Mouse (Mus musculus) hindbrain, embryonic 13.5 days (tissue): ENCODE measurements around the gene Sgpp2. TPM values are rescaled to one million over a fixed set of nuclear protein-coding genes. Genes with fewer than 3 reads are reported as not detected.

Experiments used
- ATAC-seq: fragments of 200-750 bp; cut with Nextera tagmentation; 2 replicates; pipeline ENCODE4 v1.8.0; 2017; ENCODE audit warnings: moderate TSS enrichment; ENCODE audit not compliant: low FRiP score
- H3K27ac ChIP-seq: fragments of 300-500 bp; sonication (generic); 2 replicates; pipeline ENCODE4 v1.5.1; 2015; ENCODE audit warnings: inconsistent platforms, mild to moderate bottlenecking, moderate library complexity
- H3K27me3 ChIP-seq: fragments of 300-500 bp; sonication (generic); 2 replicates; pipeline ENCODE4 v1.6.1; 2015; ENCODE audit warnings: mild to moderate bottlenecking, inconsistent platforms
- H3K36me3 ChIP-seq: fragments of 300-500 bp; sonication (generic); 2 replicates; pipeline ENCODE4 v1.6.1; 2015; ENCODE audit warnings: mild to moderate bottlenecking, inconsistent platforms
- H3K4me1 ChIP-seq: fragments of 300-500 bp; sonication (generic); replicated peaks from 2 replicates; pipeline ENCODE4 v1.6.1; 2015; ENCODE audit warnings: inconsistent platforms
- H3K4me2 ChIP-seq: fragments of 300-500 bp; sonication (generic); 2 replicates; pipeline ENCODE4 v1.6.1; 2015; ENCODE audit warnings: inconsistent platforms, mild to moderate bottlenecking, moderate library complexity
- H3K4me3 ChIP-seq: fragments of 300-500 bp; sonication (generic); 2 replicates; pipeline ENCODE4 v1.5.1; 2015; ENCODE audit warnings: mild to moderate bottlenecking, inconsistent platforms
- H3K9ac ChIP-seq: fragments of 300-500 bp; sonication (generic); 2 replicates; pipeline ENCODE4 v1.6.1; 2015; ENCODE audit warnings: mild to moderate bottlenecking, inconsistent platforms
- H3K9me3 ChIP-seq: fragments of 300-500 bp; sonication (generic); 2 replicates; pipeline ENCODE4 v1.6.1; 2016; ENCODE audit warnings: inconsistent platforms
- WGBS: fragments of 180-500 bp; shearing (Covaris S2); methylation state at CpG from one replicate; pipeline ENCODE4 v1.1.7; 2015; 5-methylcytosine and 5-hydroxymethylcytosine counted together
- polyA plus RNA-seq: library from polyadenylated mRNA; unstranded; fragments of >200 nt; fragmentation: Nextera tagmentation; extraction: Ambion mirVana; gene quantifications from 2 replicates; pipeline ENCODE4 v1.2.1, GENCODE M21; 2015

The Sgpp2 gene
- 1.2 and 2.0 TPM in 2 replicates for polyA plus RNA-seq

DNA sequence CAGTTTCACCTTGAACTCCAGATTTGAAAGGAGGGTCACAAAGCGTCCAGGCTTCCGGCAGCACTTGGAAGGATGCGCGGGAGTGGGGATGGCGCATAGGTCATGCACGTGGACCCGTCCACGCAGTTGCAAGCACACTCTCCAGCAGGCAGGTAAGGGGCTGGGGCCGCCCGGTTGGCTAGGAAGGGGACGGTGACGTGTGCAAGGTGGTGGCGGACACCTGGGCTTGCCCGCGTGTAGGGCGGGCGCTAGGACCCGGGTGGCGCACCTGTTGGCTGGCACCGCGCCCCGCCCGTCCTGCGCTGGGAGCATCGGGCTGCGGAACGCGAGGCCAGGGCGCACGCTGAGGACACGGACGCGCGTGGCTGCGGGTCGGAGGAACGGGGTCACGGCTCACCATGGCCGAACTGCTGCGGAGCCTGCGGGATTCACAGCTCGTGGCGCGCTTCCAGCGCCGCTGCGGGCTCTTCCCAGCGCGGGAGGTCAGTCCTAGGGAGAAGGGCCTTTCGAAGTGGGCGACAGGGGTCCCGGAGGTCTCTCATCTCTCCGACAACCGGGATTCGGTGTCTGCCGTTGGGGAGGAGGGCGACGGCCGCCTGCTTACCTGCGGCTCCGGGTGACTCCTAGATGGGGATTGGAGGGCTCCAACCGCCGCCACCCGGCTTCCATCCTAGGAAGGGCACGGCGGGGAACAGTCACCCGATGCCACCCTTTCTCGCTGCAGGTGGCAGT lies at the start of gene Sgpp2:
Gene Sgpp2 (plus strand): TSS at position 325 of the 732 bp plus-strand sequence.
- Histone ChIP-seq H3K4me2 (peak within 1 kb of the TSS; percentile 100), H3K27me3 (peaks cover 52% of the 10 kb centered on the region), H3K27ac (no peak within 1 kb of the TSS), H3K36me3 (no peaks in the 10 kb centered on the region), H3K9ac (peak within 1 kb of the TSS; percentile 57), H3K4me1 (peaks cover 21% of the 10 kb centered on the region), H3K4me3 (peak within 1 kb of the TSS; percentile 58), H3K9me3 (no peaks in the 10 kb centered on the region)
- peak; percentile 67 for ATAC-seq
- WGBS: under 1% methylated on average over 68 of the region's 68 CpGs

DNA sequence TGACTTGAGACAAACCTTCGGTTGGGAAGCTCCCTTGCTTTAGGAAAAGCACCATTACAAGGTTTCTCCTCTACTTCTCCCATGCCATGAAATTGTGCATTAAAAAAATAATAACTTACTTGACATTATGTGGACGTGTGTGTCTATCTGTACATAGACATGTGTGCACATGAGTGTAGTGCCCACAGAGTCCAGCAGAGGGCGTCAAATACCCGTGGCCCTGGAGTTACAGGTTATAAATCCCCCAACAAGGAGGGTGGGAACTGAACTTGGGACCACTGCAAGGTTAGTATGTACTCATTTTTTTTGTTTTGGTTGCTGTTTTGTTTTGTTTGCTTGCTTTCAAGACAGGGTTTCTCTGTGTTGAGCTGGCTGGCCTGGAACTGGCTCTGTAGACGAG lies 42.6 kb upstream of the Sgpp2 start:
- no peaks in the 10 kb centered on the region for H3K9me3 ChIP-seq
- H3K27ac ChIP-seq: no peak overlapping the region
- H3K4me1 ChIP-seq: no peaks in the 10 kb centered on the region
- no peak overlapping the region for H3K4me3 ChIP-seq
- WGBS: 72% methylated on average over 5 of the region's 5 CpGs
- no peaks in the 10 kb centered on the region for H3K27me3 ChIP-seq
- no peak overlapping the region for H3K9ac ChIP-seq
- ATAC-seq: no peak
- no peak overlapping the region for H3K4me2 ChIP-seq
- no peaks in the 10 kb centered on the region for H3K36me3 ChIP-seq

DNA sequence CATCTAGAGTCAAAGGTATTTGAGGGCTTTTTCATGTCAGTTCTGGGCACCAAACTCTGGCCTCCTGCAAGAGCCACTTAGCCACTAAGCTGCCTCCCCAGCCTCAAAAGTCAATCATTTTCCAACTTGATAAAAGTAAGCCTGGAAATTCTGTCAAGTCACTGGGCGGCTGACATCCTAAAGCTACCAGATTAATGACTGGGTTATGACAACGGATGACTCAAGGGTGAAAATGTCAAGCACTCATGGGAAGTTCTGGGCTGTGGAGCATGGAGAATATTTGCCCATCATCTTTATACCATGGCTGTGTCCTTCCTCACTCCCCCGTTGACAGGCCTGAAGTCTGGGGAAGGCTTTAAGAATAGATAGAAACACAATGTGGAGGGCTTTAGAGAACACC lies 37.2 kb upstream of the Sgpp2 start:
- no peaks in the 10 kb centered on the region for H3K36me3 ChIP-seq
- WGBS: 81% methylated on average over 3 of the region's 3 CpGs
- H3K4me1 ChIP-seq: no peaks in the 10 kb centered on the region
- no peak overlapping the region for H3K9ac ChIP-seq
- H3K27me3 ChIP-seq: no peaks in the 10 kb centered on the region
- H3K27ac ChIP-seq: no peak overlapping the region
- no peak overlapping the region for H3K4me3 ChIP-seq
- no peak overlapping the region for H3K4me2 ChIP-seq
- ATAC-seq: no peak
- H3K9me3 ChIP-seq: no peaks in the 10 kb centered on the region

DNA sequence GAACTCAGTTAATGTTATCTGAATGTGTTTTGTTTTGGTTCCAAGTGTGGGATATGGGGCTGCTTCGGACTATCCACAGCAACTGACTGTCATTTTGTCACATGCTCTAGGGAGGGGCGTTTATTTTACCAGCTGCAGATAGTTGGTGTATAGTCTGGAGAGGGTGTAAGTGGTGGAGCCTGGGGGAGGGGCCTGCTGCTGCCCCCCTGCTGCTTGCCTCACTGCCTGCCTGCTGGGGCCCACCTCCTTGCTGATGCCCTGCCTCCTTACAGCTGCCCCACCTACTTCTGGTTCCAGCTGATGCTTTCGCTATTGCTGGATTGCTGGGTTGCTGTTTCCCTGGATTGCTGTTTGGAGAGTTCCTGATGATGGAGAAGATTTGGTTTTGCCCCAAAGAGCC lies 31.0 kb upstream of the Sgpp2 start:
- Histone ChIP-seq H3K4me1 (no peaks in the 10 kb centered on the region), H3K27ac (no peak overlapping the region), H3K9me3 (no peaks in the 10 kb centered on the region), H3K4me3 (no peak overlapping the region), H3K27me3 (no peaks in the 10 kb centered on the region), H3K36me3 (no peaks in the 10 kb centered on the region), H3K9ac (no peak overlapping the region), H3K4me2 (no peak overlapping the region)
- WGBS: 31% methylated on average over 3 of the region's 3 CpGs
- no peak for ATAC-seq

DNA sequence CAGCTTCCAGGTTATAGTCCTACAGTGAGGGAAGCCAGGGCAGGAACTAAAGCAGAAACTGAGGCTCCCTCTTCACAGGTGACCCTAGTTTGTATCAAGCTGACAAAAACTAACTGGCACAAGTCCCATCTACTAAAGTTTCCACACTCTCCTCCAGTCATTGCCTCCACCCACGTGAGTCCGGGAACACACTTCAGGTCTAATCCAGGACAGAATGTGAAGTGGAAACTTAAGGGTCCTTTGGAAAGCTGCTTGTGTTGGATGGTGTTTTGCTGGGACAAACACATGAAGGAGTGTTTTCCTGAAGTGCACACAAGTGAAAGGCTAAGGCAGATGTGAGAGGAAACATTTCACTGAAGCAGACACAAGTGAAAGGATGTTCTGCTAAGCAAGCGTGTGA lies 17.7 kb upstream of the Sgpp2 start:
- H3K27ac ChIP-seq: no peak overlapping the region
- H3K36me3 ChIP-seq: no peaks in the 10 kb centered on the region
- 0 out of 2 replicates have a peak, but pooled peaks cover 2% of the 10 kb centered on the region for H3K27me3 ChIP-seq
- no peaks in the 10 kb centered on the region for H3K9me3 ChIP-seq
- no peak for ATAC-seq
- WGBS: 96% methylated on average over 3 of the region's 3 CpGs
- H3K4me2 ChIP-seq: no peak overlapping the region
- H3K9ac ChIP-seq: no peak overlapping the region
- no peak overlapping the region for H3K4me3 ChIP-seq
- H3K4me1 ChIP-seq: no peaks in the 10 kb centered on the region

DNA sequence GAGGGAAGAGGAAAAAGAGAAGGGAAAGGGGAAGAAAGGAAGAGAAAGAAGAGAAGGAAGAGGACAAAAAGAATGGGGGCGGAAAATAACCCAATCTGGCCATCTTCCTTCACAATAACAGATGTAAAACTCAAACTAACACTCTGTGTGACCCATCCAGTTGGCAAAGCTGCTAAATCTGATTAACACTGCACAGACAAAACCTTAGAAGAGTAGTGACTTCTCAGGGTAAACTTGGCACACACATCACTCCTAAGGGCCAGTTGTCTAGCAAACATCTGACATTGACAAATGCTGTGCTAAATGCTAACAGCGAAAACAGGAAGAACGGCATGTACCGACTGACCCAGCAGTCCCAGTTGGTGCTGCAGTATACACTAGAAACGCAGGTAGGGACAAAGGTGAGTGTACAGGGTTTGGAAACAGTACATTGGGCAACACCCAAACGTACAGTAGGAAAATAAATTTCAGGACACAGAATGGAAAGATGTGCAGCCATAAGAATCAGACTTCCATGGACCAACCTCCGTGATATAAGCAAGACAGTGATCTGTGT lies 10.4 kb upstream of the Sgpp2 start:
- no peak overlapping the region for H3K27ac ChIP-seq
- no peaks in the 10 kb centered on the region for H3K27me3 ChIP-seq
- no peak for ATAC-seq
- no peak overlapping the region for H3K4me3 ChIP-seq
- H3K36me3 ChIP-seq: no peaks in the 10 kb centered on the region
- no peaks in the 10 kb centered on the region for H3K4me1 ChIP-seq
- no peaks in the 10 kb centered on the region for H3K9me3 ChIP-seq
- H3K4me2 ChIP-seq: no peak overlapping the region
- H3K9ac ChIP-seq: no peak overlapping the region
- WGBS: 79% methylated on average over 7 of the region's 7 CpGs

DNA sequence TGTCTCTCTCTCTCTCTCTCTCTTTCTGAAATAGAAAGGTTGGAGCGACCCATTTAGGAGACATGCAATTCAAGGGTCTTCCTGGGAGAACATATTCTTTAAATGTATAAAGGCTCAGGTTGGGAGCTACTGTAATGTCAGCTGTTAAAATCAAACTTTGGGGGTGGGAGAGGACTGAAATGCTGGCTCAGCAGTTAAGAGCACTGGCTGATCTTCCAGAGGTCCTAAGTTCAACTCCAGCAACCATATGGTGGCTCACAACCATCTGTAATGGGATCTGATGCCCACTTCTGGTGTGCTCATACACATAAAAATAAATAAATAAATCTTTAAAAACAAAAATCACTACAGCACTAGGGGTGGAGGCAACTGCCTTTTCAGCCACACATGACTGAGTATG lies 1.5 kb upstream of the Sgpp2 start:
- Histone ChIP-seq H3K4me3 (no peak overlapping the region), H3K4me1 (peaks cover 21% of the 10 kb centered on the region), H3K36me3 (no peaks in the 10 kb centered on the region), H3K9me3 (no peaks in the 10 kb centered on the region), H3K27ac (no peak overlapping the region), H3K9ac (no peak overlapping the region), H3K27me3 (peaks cover 48% of the 10 kb centered on the region), H3K4me2 (no peak overlapping the region)
- no peak for ATAC-seq
- WGBS: 90% methylated on average over 1 of the region's 1 CpGs

DNA sequence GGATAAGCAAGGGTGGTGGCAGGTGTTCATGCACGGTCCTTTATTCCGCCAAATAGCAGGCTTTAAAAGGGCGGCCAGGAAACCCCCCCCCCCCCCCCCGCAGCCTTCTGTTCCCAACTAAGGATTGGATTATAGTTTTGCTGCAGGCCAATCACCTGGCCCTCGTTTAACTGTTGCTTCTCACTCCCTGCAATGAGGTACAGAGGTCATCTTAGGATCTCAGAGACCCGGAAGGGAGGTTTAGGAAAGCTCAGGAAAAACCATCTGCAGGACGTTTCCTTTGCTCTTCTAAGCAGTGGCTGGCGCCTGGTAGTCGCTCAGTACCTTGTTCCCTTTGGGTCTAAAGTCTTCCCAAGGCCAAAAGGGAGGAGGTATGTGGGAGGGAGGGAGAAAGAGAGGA lies 865 bp upstream of the Sgpp2 start:
- Histone ChIP-seq H3K4me2 (no peak overlapping the region), H3K9ac (no peak overlapping the region), H3K4me3 (no peak overlapping the region), H3K36me3 (no peaks in the 10 kb centered on the region), H3K27ac (no peak overlapping the region), H3K9me3 (no peaks in the 10 kb centered on the region), H3K27me3 (peaks cover 48% of the 10 kb centered on the region), H3K4me1 (peaks cover 21% of the 10 kb centered on the region)
- WGBS: 5% methylated on average over 9 of the region's 9 CpGs
- ATAC-seq: no peak

DNA sequence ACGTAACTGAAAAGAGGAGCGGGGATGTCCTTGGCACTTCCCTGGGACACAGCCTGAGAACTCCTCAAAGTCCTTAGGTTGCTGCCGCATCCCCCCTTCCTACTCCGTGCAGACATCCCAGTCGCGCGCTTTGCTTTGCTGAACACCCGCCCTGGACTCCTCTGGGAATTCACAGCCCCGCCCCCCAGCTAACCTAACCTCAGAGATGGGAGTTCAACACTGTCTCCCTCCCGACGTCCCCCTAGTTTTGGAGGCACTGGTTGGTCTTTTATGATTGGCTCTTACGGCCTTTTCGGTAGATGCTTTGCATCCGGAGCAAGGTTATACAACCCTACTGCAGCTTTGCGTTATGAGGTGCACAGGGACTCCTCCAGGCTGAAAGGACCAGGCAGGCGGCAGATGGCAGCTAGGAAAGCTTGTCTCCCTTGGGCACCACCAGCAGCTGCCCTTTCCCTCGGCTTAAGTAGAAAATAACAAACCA lies 756 bp downstream of the Sgpp2 start:
- WGBS: under 1% methylated on average over 17 of the region's 17 CpGs
- Histone ChIP-seq H3K36me3 (no peaks in the 10 kb centered on the region), H3K9ac (peak overlapping the region; percentile 57; the same call in 1 of the 2 replicates), H3K4me2 (peak overlapping the region; percentile 100), H3K27me3 (peaks cover 52% of the 10 kb centered on the region), H3K27ac (no peak overlapping the region), H3K9me3 (no peaks in the 10 kb centered on the region), H3K4me3 (peak overlapping the region; percentile 58), H3K4me1 (peaks cover 21% of the 10 kb centered on the region)
- peak; percentile 74 for ATAC-seq

DNA sequence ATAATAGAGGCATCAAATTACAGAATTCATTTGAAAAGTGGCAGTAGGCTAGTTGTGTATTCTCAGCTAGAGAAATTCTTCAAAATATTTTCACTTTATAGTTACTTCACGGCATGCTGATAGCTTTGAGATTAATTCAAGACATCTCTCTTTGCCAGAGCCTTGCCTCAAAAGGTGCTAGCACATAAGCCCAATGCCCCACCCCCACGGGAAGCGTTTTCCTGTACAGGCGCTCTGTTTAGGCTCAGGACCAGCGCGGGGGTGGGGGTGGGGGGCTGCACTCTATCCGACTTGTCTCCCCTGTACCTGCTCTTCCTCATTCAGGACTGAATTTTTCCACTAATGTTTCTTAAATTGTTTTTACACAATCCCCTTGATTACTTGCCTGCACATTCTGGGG lies 1.3 kb downstream of the Sgpp2 start:
- WGBS: 1% methylated on average over 7 of the region's 7 CpGs
- no peaks in the 10 kb centered on the region for H3K9me3 ChIP-seq
- peak overlapping the region; percentile 58; the same call in 1 of the 2 replicates for H3K4me3 ChIP-seq
- H3K27ac ChIP-seq: no peak overlapping the region
- H3K9ac ChIP-seq: no peak overlapping the region
- peaks cover 21% of the 10 kb centered on the region for H3K4me1 ChIP-seq
- H3K36me3 ChIP-seq: no peaks in the 10 kb centered on the region
- peaks cover 52% of the 10 kb centered on the region for H3K27me3 ChIP-seq
- no peak for ATAC-seq
- H3K4me2 ChIP-seq: peak overlapping the region; percentile 100

DNA sequence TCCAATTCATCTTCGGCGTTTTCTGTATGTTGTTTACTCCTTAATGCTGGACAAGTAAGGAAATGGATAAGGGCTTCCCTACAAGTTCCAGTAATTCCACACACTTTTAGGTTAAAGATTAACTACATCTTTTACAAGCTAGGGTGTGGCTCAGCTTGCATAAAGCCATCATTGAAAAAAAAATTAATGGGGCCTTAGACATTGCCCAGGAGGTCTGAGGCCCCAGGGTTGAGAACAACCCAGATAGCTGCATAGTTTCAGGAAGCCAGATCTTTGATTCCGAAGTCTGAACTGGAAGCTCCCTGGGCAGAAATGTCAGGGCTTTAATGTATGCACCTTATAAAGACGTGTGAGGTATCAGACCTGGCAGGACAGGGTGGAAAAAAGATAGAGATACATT lies 2.8 kb downstream of the Sgpp2 start:
- peaks cover 46% of the 10 kb centered on the region for H3K27me3 ChIP-seq
- H3K9me3 ChIP-seq: no peaks in the 10 kb centered on the region
- H3K4me1 ChIP-seq: peaks cover 21% of the 10 kb centered on the region
- H3K36me3 ChIP-seq: no peaks in the 10 kb centered on the region
- no peak overlapping the region for H3K4me3 ChIP-seq
- H3K27ac ChIP-seq: no peak overlapping the region
- no peak for ATAC-seq
- WGBS: 78% methylated on average over 4 of the region's 4 CpGs
- H3K4me2 ChIP-seq: no peak overlapping the region
- no peak overlapping the region for H3K9ac ChIP-seq

DNA sequence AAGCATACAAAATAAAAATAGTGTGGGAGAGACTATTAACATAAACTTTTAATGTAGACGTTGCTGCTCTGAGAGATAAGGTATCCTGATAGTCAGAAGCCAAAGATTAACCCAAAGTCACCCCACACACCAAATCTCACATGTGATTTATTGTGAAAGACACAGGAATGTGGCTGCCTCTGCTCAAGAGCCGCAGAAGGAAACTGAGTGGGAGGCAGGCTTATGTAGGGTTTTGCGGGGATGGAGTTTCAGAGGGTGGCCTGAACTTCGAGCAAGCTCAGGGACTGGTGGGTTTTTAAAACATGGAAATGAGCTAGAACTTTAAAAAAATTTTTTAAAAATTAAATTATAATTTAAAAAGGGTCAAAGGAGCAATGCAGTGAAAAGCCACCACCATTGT lies 3.8 kb downstream of the Sgpp2 start:
- H3K27me3 ChIP-seq: peaks cover 35% of the 10 kb centered on the region
- H3K4me1 ChIP-seq: peaks cover 21% of the 10 kb centered on the region
- H3K27ac ChIP-seq: no peak overlapping the region
- no peak overlapping the region for H3K4me3 ChIP-seq
- WGBS: 90% methylated on average over 4 of the region's 4 CpGs
- no peaks in the 10 kb centered on the region for H3K36me3 ChIP-seq
- no peak for ATAC-seq
- no peaks in the 10 kb centered on the region for H3K9me3 ChIP-seq
- H3K9ac ChIP-seq: no peak overlapping the region
- H3K4me2 ChIP-seq: no peak overlapping the region
